Mouse (Mus musculus): ENCODE data around the gene Mink1.

GRCm38 (mm10) chr11:70598451-70598953 lies 35.8 kb downstream of the Mink1 start:
- TF ChIP-seq CTCF (IDR thresholded peaks at IDR 0.05; ENCODE audit: insufficient read depth, low read length): no peak
- TF ChIP-seq POLR2A (IDR thresholded peaks at IDR 0.05; ENCODE audit: borderline replicate concordance, extremely low read depth, low read depth, low read length): no peak

Measured in lung, adult 2 months (tissue).